1 mouse cellular context compared by ENCODE assay signal in the genomic region with DNA sequence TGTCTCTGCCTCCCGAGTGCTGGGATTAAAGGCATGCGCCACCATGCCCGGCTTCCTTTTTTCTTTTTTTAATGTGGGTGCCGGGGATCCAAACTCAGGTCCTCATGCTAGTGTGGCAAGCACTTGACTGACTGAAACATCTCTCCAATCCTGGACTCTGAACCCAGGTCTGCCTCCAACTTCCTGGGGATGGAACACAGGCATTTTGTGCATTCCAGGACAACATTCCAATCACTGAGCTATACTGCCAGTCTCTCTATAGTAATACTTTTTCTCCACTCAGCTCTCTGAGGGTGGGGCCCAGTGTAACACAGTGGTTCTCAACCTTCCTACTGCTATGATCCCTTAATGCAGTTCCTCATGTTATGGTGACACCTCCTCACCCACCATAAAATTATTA.
TF ChIP-seq lines count a peak whose summit lies in the region.

No protein-coding gene starts in this region.

TF ChIP-seq in ES-E14, 5 proteins besides CTCF, POLR2A, EP300 and RAD21 (continued from another document):
- TF ChIP-seq ZNF384 (IDR thresholded peaks at IDR 0.05; ENCODE audit: low read depth, low read length) = no peak
